Mouse (Mus musculus): ENCODE measurements around the gene Rbm45.

DNA sequence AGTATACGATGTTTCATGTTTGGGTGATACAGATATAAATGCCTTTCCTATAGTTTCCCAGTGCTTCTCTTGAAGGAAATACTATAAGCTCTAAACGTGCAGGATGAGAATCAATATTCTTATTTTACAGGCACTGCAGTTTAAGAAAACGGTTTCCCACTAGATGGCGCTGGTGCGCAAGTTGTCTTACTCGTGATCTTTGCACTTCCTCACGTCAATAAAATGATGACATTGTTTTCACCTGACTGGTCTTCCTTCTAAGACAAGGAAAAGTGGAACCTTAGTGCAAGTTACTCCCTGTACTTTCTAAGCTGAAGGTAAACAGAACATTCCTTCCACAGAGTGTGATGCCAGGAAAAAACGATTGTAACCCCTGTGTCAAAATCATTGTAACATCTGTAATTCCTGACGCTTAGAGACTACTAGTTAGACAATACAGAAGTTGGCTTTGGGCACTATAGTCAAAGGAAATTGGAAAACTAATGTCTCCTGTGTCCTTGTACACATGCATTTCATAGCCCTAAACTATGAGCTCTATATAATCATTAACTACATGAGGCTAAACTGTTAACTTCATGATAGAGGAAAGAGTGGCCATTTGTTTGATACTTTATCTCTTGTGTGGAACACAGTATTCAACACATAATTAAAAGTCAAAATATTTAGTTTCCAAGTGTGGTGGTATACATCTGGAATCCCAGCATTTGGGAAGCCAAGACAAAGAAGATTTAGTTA is 2.4 kb upstream of the Rbm45 start:
- no peak for TF ChIP-seq CTCF (IDR thresholded peaks at IDR 0.05; ENCODE audit: borderline replicate concordance, control insufficient read depth, extremely low read depth, insufficient read depth, low read length, poor library complexity)
- TF ChIP-seq POLR2A (IDR thresholded peaks at IDR 0.05; ENCODE audit: control insufficient read depth, extremely low read depth, insufficient read depth, low read length, poor library complexity), result no peak

Measured in thymus, adult 2 months (tissue).